Mouse (Mus musculus): Measurements from ENCODE around the gene Tshz3.

DNA sequence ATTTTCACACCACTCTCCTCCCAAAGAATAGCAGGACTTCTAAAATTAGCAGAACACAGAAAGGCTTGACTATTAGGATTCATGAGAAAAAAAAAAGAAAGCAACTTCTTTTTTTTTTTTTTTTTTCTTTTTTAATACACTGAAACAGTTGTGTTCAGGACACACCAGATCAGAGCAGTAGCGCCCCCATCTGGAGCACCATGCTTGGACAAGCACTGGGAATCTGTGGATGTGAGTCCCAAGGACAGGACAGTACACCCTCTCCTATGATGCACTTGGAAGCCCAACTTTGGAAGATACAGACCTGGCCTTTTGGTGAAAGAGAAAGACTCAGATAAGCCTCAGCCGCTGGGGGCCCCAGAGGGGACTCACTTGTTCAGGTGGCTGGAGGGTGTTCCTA is 13.8 kb downstream of the Tshz3 start:
- TF ChIP-seq POLR2A (IDR thresholded peaks at IDR 0.05; ENCODE audit: control insufficient read depth in 1 of 2, insufficient read depth in 1 of 2, low read depth in 1 of 2, low read length in 2 of 2, poor library complexity in 1 of 2) = no peak
- no peak for TF ChIP-seq BHLHE40 (IDR thresholded peaks at IDR 0.05; ENCODE audit: borderline replicate concordance, low read depth, low read length)
- no peak for TF ChIP-seq CTCF (IDR thresholded peaks at IDR 0.05 in 2 of 3, conservative IDR thresholded peaks at IDR 0.05 in 1 of 3; ENCODE audit: control insufficient read depth in 1 of 3, insufficient read depth in 1 of 3, low read depth in 2 of 3, low read length in 3 of 3, poor library complexity in 1 of 3, severe bottlenecking in 1 of 3)
- no peak for TF ChIP-seq MXI1 (IDR thresholded peaks at IDR 0.05; ENCODE audit: low read depth, low read length)
- no peak for TF ChIP-seq NRF1 (IDR thresholded peaks at IDR 0.05; ENCODE audit: insufficient read depth, low read depth, low read length, poor library complexity, severe bottlenecking)
